Mouse (Mus musculus) erythroblast, embryonic 14.5 days (primary cell): ENCODE measurements around the gene AA986860.

Experiments
- GATA1 ChIP-seq: IDR thresholded peaks from 2 replicates; pipeline ENCODE4 v1.6.1; 2012; ENCODE audit warnings: low read length, inconsistent platforms, mixed read lengths
- TAL1 ChIP-seq: IDR thresholded peaks from 3 replicates; pipeline ENCODE4 v1.6.1; 2012; ENCODE audit warnings: low read length, inconsistent platforms, mixed read lengths

- TF ChIP-seq GATA1 (no peak), TAL1 (no peak)
Measured at GRCm38 (mm10) chr1:130728070-130728469, 3.7 kb upstream of the AA986860 start.
